Mouse (Mus musculus): ENCODE measurements around the gene Hmgcr. TPM values are rescaled to one million over a fixed set of nuclear protein-coding genes. Genes with fewer than 3 reads are reported as not detected.

Hmgcr gene
- total RNA-seq, 1 experiment, result 143 TPM

DNA sequence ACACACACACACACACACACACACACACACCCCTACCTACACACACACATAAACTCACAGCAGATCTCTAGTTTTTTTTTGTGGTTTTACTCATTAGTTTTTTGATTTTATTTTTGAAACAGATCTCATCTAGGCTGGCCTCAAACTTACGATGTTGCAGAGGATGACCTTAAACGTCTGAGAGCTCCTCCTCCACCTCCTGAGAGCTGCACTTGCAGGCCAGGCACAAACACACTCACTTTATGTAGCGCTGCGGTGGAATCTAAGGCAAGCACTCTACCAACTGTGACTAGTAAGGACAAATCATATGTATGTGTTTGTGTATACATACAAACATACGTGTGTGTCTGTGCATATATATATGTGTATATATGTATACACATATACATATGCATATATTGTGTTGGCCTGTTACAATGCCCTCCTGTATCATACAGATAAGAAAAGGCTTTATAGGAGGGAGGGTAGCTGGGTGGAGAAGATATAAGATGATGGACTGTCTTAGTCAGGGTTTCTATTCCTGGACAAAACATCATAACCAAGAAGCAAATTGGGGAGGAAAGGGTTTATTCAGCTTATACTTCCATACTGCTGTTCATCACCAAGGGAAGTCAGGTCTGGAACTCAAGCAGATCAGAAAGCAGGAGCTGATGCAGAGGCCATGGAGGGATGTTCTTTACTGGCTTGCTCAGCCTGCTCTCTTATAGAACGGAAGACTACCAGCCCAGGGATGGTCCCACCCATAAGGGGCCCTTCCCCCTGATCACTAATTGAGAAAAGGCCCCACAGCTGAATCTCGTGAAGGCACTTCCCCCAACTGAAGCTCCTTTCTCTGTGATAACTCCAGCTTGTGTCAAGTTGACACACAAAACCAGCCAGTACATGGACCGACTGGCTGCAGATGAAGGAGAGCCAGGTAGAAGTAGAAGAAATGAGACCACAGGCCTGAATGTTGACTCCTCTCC is 38.8 kb upstream of the Hmgcr start:
- H3K4me3 ChIP-seq (ENCODE audit: insufficient read depth in 1 of 2, low read depth in 1 of 2, low read length in 2 of 2, poor library complexity in 1 of 2, severe bottlenecking in 1 of 2), result no peak overlapping the region
- H3K27ac ChIP-seq (ENCODE audit: insufficient read depth, low read depth, low read length, poor library complexity, severe bottlenecking), result no peak overlapping the region
- H3K36me3 ChIP-seq (ENCODE audit: control insufficient read depth, insufficient read depth, low read length, poor library complexity, severe bottlenecking), result no peaks in the 10 kb centered on the region
- H3K4me1 ChIP-seq (ENCODE audit: control insufficient read depth in 2 of 2, insufficient read depth in 2 of 2, low read length in 2 of 2, poor library complexity in 1 of 2), result no peaks in the 10 kb centered on the region
- in situ Hi-C loops (cut with MboI; ENCODE audit: low sequenced_read_pairs in 2 of 2, unreplicated experiment in 2 of 2), result no loop called here
- no peak overlapping the region for H3K9ac ChIP-seq (ENCODE audit: insufficient read depth, low read depth, low read length, poor library complexity, severe bottlenecking)
- H3K9me3 ChIP-seq (ENCODE audit: control insufficient read depth, insufficient read depth, low read depth, low read length), result no peaks in the 10 kb centered on the region
- DNase-seq (ENCODE audit: low read depth, low spot score), result no peak
- no peak for TF ChIP-seq CHD2 (IDR thresholded peaks at IDR 0.05; ENCODE audit: low read depth, low read length)
- TF ChIP-seq HCFC1 (IDR thresholded peaks at IDR 0.05; ENCODE audit: borderline replicate concordance, insufficient read depth, low read length), result no peak
- TF ChIP-seq MAFK (IDR thresholded peaks at IDR 0.05; ENCODE audit: insufficient read depth, low read depth, low read length), result no peak
- TF ChIP-seq ZNF384 (IDR thresholded peaks at IDR 0.05; ENCODE audit: low read depth, low read length), result no peak
- TF ChIP-seq ZC3H11A (IDR thresholded peaks at IDR 0.05; ENCODE audit: borderline replicate concordance, low read depth, low read length), result no peak

- Histone ChIP-seq H3K4me1 (ENCODE audit: control insufficient read depth in 2 of 2, insufficient read depth in 2 of 2, low read length in 2 of 2, poor library complexity in 1 of 2) (peaks cover 6 to 8% of the 10 kb centered on the region in 2 experiments; a peak in 3 of 4 replicates), H3K4me3 (ENCODE audit: insufficient read depth in 1 of 2, low read depth in 1 of 2, low read length in 2 of 2, poor library complexity in 1 of 2, severe bottlenecking in 1 of 2) (no peak overlapping the region), H3K9me3 (ENCODE audit: control insufficient read depth, insufficient read depth, low read depth, low read length) (no peaks in the 10 kb centered on the region), H3K9ac (ENCODE audit: insufficient read depth, low read depth, low read length, poor library complexity, severe bottlenecking) (no peak overlapping the region), H3K36me3 (ENCODE audit: control insufficient read depth, insufficient read depth, low read length, poor library complexity, severe bottlenecking) (no peaks in the 10 kb centered on the region), H3K27ac (ENCODE audit: insufficient read depth, low read depth, low read length, poor library complexity, severe bottlenecking) (no peak overlapping the region)
- DNase-seq (ENCODE audit: low read depth, low spot score), result no peak
- no peak for TF ChIP-seq CHD2 (IDR thresholded peaks at IDR 0.05; ENCODE audit: low read depth, low read length)
- no peak for TF ChIP-seq MAFK (IDR thresholded peaks at IDR 0.05; ENCODE audit: insufficient read depth, low read depth, low read length)
- TF ChIP-seq HCFC1 (IDR thresholded peaks at IDR 0.05; ENCODE audit: borderline replicate concordance, insufficient read depth, low read length), result no peak
- no peak for TF ChIP-seq ZNF384 (IDR thresholded peaks at IDR 0.05; ENCODE audit: low read depth, low read length)
- no peak for TF ChIP-seq ZC3H11A (IDR thresholded peaks at IDR 0.05; ENCODE audit: borderline replicate concordance, low read depth, low read length)
- in situ Hi-C loops (cut with MboI; ENCODE audit: low sequenced_read_pairs in 2 of 2, unreplicated experiment in 2 of 2), result no loop called here
Measured at GRCm38 (mm10) chr13:96702567-96703278, 32.0 kb upstream of the Hmgcr start.

- Histone ChIP-seq H3K4me3 (ENCODE audit: insufficient read depth in 1 of 2, low read depth in 1 of 2, low read length in 2 of 2, poor library complexity in 1 of 2, severe bottlenecking in 1 of 2) (no peak overlapping the region), H3K9me3 (ENCODE audit: control insufficient read depth, insufficient read depth, low read depth, low read length) (no peaks in the 10 kb centered on the region), H3K27ac (ENCODE audit: insufficient read depth, low read depth, low read length, poor library complexity, severe bottlenecking) (no peak overlapping the region), H3K36me3 (ENCODE audit: control insufficient read depth, insufficient read depth, low read length, poor library complexity, severe bottlenecking) (no peaks in the 10 kb centered on the region), H3K9ac (ENCODE audit: insufficient read depth, low read depth, low read length, poor library complexity, severe bottlenecking) (no peak overlapping the region), H3K4me1 (ENCODE audit: control insufficient read depth in 2 of 2, insufficient read depth in 2 of 2, low read length in 2 of 2, poor library complexity in 1 of 2) (peaks cover 6 to 8% of the 10 kb centered on the region in 2 experiments; a peak in 3 of 4 replicates)
- no peak for DNase-seq (ENCODE audit: low read depth, low spot score)
- TF ChIP-seq ZNF384 (IDR thresholded peaks at IDR 0.05; ENCODE audit: low read depth, low read length), result no peak
- TF ChIP-seq MAFK (IDR thresholded peaks at IDR 0.05; ENCODE audit: insufficient read depth, low read depth, low read length), result peak; percentile 65
- in situ Hi-C loops (cut with MboI; ENCODE audit: low sequenced_read_pairs in 2 of 2, unreplicated experiment in 2 of 2), result no loop called here
Measured at GRCm38 (mm10) chr13:96697805-96698586, 27.3 kb upstream of the Hmgcr start.

DNA sequence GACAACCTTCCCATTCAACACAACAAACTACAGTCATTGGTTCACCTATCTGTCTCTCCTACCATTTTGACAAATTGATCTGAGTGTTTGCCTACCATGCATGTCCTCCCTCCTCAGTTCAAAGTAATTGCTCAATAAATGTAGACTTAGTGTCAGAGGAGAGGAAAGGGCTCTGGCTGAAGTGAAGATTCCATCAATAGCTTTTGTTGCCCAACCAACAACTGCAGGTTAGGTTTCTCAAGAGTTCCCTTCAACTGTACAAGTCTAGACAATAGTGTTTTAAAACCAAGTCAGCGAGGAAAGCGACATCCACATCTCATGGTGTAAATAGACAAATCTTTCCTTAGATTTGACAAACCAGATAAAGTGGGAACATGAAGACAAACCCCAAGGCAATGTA is 24.7 kb upstream of the Hmgcr start:
- TF ChIP-seq HCFC1 (IDR thresholded peaks at IDR 0.05; ENCODE audit: borderline replicate concordance, insufficient read depth, low read length), result no peak
- TF ChIP-seq MAFK (IDR thresholded peaks at IDR 0.05; ENCODE audit: insufficient read depth, low read depth, low read length), result no peak
- TF ChIP-seq ZNF384 (IDR thresholded peaks at IDR 0.05; ENCODE audit: low read depth, low read length), result no peak
- TF ChIP-seq ZC3H11A (IDR thresholded peaks at IDR 0.05; ENCODE audit: borderline replicate concordance, low read depth, low read length), result no peak
- TF ChIP-seq CHD2 (IDR thresholded peaks at IDR 0.05; ENCODE audit: low read depth, low read length), result no peak
- in situ Hi-C loops (cut with MboI; ENCODE audit: low sequenced_read_pairs in 2 of 2, unreplicated experiment in 2 of 2), result no loop called here
- Histone ChIP-seq H3K4me1 (ENCODE audit: control insufficient read depth in 2 of 2, insufficient read depth in 2 of 2, low read length in 2 of 2, poor library complexity in 1 of 2) (peaks cover 0 to 2% of the 10 kb centered on the region in 2 experiments; a peak in 1 of 4 replicates), H3K27ac (ENCODE audit: insufficient read depth, low read depth, low read length, poor library complexity, severe bottlenecking) (no peak overlapping the region), H3K36me3 (ENCODE audit: control insufficient read depth, insufficient read depth, low read length, poor library complexity, severe bottlenecking) (no peaks in the 10 kb centered on the region), H3K4me3 (ENCODE audit: insufficient read depth in 1 of 2, low read depth in 1 of 2, low read length in 2 of 2, poor library complexity in 1 of 2, severe bottlenecking in 1 of 2) (no peak overlapping the region), H3K9me3 (ENCODE audit: control insufficient read depth, insufficient read depth, low read depth, low read length) (no peaks in the 10 kb centered on the region), H3K9ac (ENCODE audit: insufficient read depth, low read depth, low read length, poor library complexity, severe bottlenecking) (no peak overlapping the region)
- no peak for DNase-seq (ENCODE audit: low read depth, low spot score)

All from ES-E14 (cell line).